Mouse (Mus musculus): ENCODE results near the gene Tbc1d8. TPM values are rescaled to one million over a fixed set of nuclear protein-coding genes. Genes with fewer than 3 reads are reported as not detected.

Tbc1d8 gene
- polyA plus RNA-seq, 1 experiment from 2014 or later: 18.0 TPM

DNA sequence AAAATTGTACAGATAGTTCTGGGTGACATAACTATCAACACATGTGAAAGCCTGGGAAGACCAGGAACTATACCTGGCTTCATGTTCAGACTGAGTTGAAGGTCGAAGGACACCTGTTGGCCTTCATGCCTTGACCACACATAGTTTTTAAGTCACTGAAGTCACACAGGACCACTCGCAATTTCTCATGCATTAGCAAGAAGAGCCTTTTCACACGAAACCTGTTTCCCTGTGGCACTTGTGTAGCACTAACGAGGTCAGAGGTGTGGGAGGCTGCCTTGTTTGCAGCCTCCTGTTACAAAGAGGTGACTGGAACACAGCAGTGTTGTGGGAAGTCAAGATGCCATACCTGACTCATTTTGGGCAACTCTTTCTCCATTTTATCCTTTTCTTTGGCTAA, 105.2 kb downstream of the Tbc1d8 start:
- Histone ChIP-seq H3K4me1 (ENCODE audit: insufficient read depth, low read depth, low read length) (peaks cover 6% of the 10 kb centered on the region), H3K9ac (replicated peaks; ENCODE audit: low read depth) (no peak overlapping the region), H3K4me3 (ENCODE audit: low read depth, low read length) (no peak overlapping the region), H3K36me3 (ENCODE audit: insufficient read depth, low read length) (peaks cover 35% of the 10 kb centered on the region), H3K27me3 (replicated peaks; ENCODE audit: insufficient read depth, low read length) (no peaks in the 10 kb centered on the region), H3K9me3 (ENCODE audit: low read length) (no peaks in the 10 kb centered on the region), H3K4me2 (replicated peaks; ENCODE audit: low read depth, low read length) (no peak overlapping the region), H3K27ac (ENCODE audit: low read length) (no peak overlapping the region)
- DNase-seq (ENCODE audit: low spot score) (no peak), ATAC-seq (no peak)
- TF ChIP-seq EP300 (IDR thresholded peaks at IDR 0.05): no peak
- 60% methylated on average over 4 of the region's 4 CpGs for WGBS

DNA sequence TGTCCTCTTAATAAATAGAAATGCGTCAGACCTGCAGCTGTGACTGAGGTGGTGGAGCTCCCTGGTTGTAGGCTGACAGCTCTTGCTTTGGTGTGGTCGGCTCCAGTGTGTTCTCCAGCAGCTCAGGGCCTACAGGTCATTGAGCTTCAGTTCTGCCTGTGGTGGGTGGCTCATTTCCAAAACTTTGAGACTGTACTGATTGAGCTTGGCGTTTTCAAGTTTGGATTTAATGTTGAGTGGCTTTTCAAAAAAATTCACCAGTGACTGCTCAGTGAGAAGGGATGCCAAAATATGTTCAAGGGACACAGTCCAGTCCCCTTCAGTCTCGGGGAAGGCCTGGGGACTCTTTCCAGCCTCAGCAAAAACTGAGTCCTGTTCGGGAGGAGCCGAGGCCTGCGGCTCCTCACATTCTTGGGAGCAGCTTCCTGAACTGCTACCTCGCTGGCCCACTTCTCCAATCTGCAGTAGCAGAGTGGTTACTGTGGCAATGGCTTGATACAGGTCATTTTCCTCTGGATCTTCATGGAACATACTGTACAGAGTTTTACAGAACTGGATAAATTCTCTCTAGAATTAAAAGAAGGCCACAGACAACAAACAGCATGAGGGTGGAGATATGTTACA, 106.2 kb downstream of the Tbc1d8 start:
- Histone ChIP-seq H3K9me3 (ENCODE audit: low read length) (no peaks in the 10 kb centered on the region), H3K9ac (replicated peaks; ENCODE audit: low read depth) (no peak overlapping the region), H3K4me2 (replicated peaks; ENCODE audit: low read depth, low read length) (no peak overlapping the region), H3K27ac (ENCODE audit: low read length) (no peak overlapping the region), H3K27me3 (replicated peaks; ENCODE audit: insufficient read depth, low read length) (no peaks in the 10 kb centered on the region), H3K4me1 (ENCODE audit: insufficient read depth, low read depth, low read length) (peaks cover 6% of the 10 kb centered on the region), H3K36me3 (ENCODE audit: insufficient read depth, low read length) (peaks cover 35% of the 10 kb centered on the region), H3K4me3 (ENCODE audit: low read depth, low read length) (no peak overlapping the region)
- no peak for DNase-seq (ENCODE audit: low spot score)
- no peak for TF ChIP-seq EP300 (IDR thresholded peaks at IDR 0.05)
- no peak for TF ChIP-seq CTCF (IDR thresholded peaks at IDR 0.05)
- ATAC-seq: no peak
- WGBS: 67% methylated on average over 8 of the region's 8 CpGs

GRCm38 (mm10) chr1:39370431-39370830, 108.1 kb downstream of the Tbc1d8 start:
- Histone ChIP-seq H3K36me3 (ENCODE audit: insufficient read depth, low read length) (peaks cover 35% of the 10 kb centered on the region), H3K4me3 (ENCODE audit: low read depth, low read length) (no peak overlapping the region), H3K9ac (replicated peaks; ENCODE audit: low read depth) (no peak overlapping the region), H3K27ac (ENCODE audit: low read length) (no peak overlapping the region), H3K4me2 (replicated peaks; ENCODE audit: low read depth, low read length) (no peak overlapping the region), H3K4me1 (ENCODE audit: insufficient read depth, low read depth, low read length) (peaks cover 11% of the 10 kb centered on the region), H3K9me3 (ENCODE audit: low read length) (no peaks in the 10 kb centered on the region), H3K27me3 (replicated peaks; ENCODE audit: insufficient read depth, low read length) (no peaks in the 10 kb centered on the region)
- 78% methylated on average over 6 of the region's 6 CpGs for WGBS
- TF ChIP-seq EP300 (IDR thresholded peaks at IDR 0.05) (no peak), CTCF (IDR thresholded peaks at IDR 0.05) (no peak)
- ATAC-seq: no peak
- no peak for DNase-seq (ENCODE audit: low spot score)

- Histone ChIP-seq H3K9me3 (ENCODE audit: low read length) (no peaks in the 10 kb centered on the region), H3K9ac (replicated peaks; ENCODE audit: low read depth) (peak overlapping the region; percentile 94), H3K4me2 (replicated peaks; ENCODE audit: low read depth, low read length) (peak overlapping the region; percentile 67), H3K27ac (ENCODE audit: low read length) (peak overlapping the region; percentile 89), H3K27me3 (replicated peaks; ENCODE audit: insufficient read depth, low read length) (no peaks in the 10 kb centered on the region), H3K4me1 (ENCODE audit: insufficient read depth, low read depth, low read length) (peaks cover 11% of the 10 kb centered on the region), H3K4me3 (ENCODE audit: low read depth, low read length) (peak overlapping the region; percentile 81), H3K36me3 (ENCODE audit: insufficient read depth, low read length) (peaks cover 33% of the 10 kb centered on the region)
- ATAC-seq: peak; percentile 27
- peak; percentile 49 for DNase-seq (ENCODE audit: low spot score)
- WGBS: under 1% methylated on average over 34 of the region's 34 CpGs
- no peak for TF ChIP-seq CTCF (IDR thresholded peaks at IDR 0.05)
- TF ChIP-seq EP300 (IDR thresholded peaks at IDR 0.05): no peak
These were observed 110.2 kb downstream of the Tbc1d8 start for GRCm38 (mm10) chr1:39368267-39368841.

DNA sequence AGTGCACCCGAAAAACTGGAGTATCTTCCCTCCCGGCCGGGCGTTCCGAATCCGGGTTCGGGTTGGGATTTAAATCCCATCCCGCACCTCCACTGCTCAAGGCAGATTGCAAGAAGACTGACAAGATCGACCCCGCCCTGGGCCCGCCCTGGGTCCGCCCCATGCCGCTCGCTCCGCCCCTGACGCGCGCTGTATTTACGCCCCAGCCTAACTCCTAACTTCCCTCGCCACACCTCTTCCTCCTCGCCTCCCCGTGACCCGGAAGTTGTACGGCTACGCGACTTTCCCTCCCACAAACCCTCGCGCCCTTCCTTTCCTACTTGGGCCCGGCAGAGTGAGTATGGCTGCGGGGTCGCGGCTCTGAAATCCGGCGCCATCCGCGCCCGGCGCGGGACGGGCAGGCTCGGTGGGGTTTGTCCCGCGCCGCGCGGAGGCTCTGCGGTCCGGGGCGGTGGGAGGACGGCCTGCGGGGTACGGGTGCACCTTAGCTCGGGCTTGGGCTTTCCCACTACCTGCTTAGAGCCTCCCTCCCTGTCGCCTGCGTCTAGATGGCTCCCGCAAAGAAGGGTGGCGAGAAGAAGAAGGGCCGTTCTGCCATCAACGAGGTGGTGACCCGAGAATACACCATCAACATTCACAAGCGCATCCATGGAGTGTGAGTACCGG, 110.8 kb downstream of the Tbc1d8 start, which contains the start of gene Rpl31:
Rpl31 (plus strand) TSS at position 242 of the 666 bp plus-strand sequence.
- Histone ChIP-seq H3K27ac (ENCODE audit: low read length) (peak within 1 kb of the TSS; percentile 89), H3K9me3 (ENCODE audit: low read length) (no peaks in the 10 kb centered on the region), H3K36me3 (ENCODE audit: insufficient read depth, low read length) (peaks cover 29% of the 10 kb centered on the region), H3K4me1 (ENCODE audit: insufficient read depth, low read depth, low read length) (peaks cover 11% of the 10 kb centered on the region), H3K4me3 (ENCODE audit: low read depth, low read length) (peak within 1 kb of the TSS; percentile 81), H3K9ac (replicated peaks; ENCODE audit: low read depth) (peak within 1 kb of the TSS; percentile 94), H3K27me3 (replicated peaks; ENCODE audit: insufficient read depth, low read length) (no peaks in the 10 kb centered on the region), H3K4me2 (replicated peaks; ENCODE audit: low read depth, low read length) (peak within 1 kb of the TSS; percentile 67)
- TF ChIP-seq CTCF (IDR thresholded peaks at IDR 0.05) (no peak), EP300 (IDR thresholded peaks at IDR 0.05) (no peak)
- WGBS: under 1% methylated on average over 55 of the region's 62 CpGs
- peak; percentile 100 for ATAC-seq
- peak; percentile 99 for DNase-seq (ENCODE audit: low spot score)

GRCm38 (mm10) chr1:39367045-39367444, 111.5 kb downstream of the Tbc1d8 start:
- Histone ChIP-seq H3K9me3 (ENCODE audit: low read length) (no peaks in the 10 kb centered on the region), H3K27me3 (replicated peaks; ENCODE audit: insufficient read depth, low read length) (no peaks in the 10 kb centered on the region), H3K36me3 (ENCODE audit: insufficient read depth, low read length) (peaks cover 23% of the 10 kb centered on the region), H3K9ac (replicated peaks; ENCODE audit: low read depth) (peak overlapping the region; percentile 94), H3K27ac (ENCODE audit: low read length) (peak overlapping the region; percentile 75), H3K4me1 (ENCODE audit: insufficient read depth, low read depth, low read length) (peaks cover 11% of the 10 kb centered on the region), H3K4me3 (ENCODE audit: low read depth, low read length) (peak overlapping the region; percentile 81), H3K4me2 (replicated peaks; ENCODE audit: low read depth, low read length) (peak overlapping the region; percentile 67)
- 26% methylated on average over 6 of the region's 6 CpGs for WGBS
- 0 out of 2 replicates have a peak, but pooled peaks have one; percentile 3 for ATAC-seq
- no peak for TF ChIP-seq CTCF (IDR thresholded peaks at IDR 0.05)
- TF ChIP-seq EP300 (IDR thresholded peaks at IDR 0.05): no peak
- peak; percentile 27 for DNase-seq (ENCODE audit: low spot score)
